Mouse (Mus musculus): Measurements from ENCODE around the gene Mical1. TPM values are rescaled to one million over a fixed set of nuclear protein-coding genes. Genes with fewer than 3 reads are reported as not detected.

Gene Mical1
- total and polyA plus RNA-seq, 3 experiments, result 1.3 to 15.7 TPM; not detected in 1

GRCm38 (mm10) chr10:41518508-41518980 lies 42.4 kb downstream of the Mical1 start (continued):
- TF ChIP-seq ELF1 (IDR thresholded peaks at IDR 0.05; ENCODE audit: low read depth, low read length), result no peak
- TF ChIP-seq ZNF384 (IDR thresholded peaks at IDR 0.05; ENCODE audit: low read depth, low read length), result peak; percentile 96
- TF ChIP-seq MYC (IDR thresholded peaks at IDR 0.05; ENCODE audit: low read depth, low read length), result peak; percentile 36; the same call in 1 of the 2 replicates
- TF ChIP-seq NRF1 (IDR thresholded peaks at IDR 0.05; ENCODE audit: insufficient read depth, low read depth, low read length, poor library complexity, severe bottlenecking), result no peak
- TF ChIP-seq CHD2 (IDR thresholded peaks at IDR 0.05; ENCODE audit: low read length), result no peak
- no peak; the same call in 1 of the 2 replicates for TF ChIP-seq TCF12 (IDR thresholded peaks at IDR 0.05; ENCODE audit: low read depth, low read length)
- peak; percentile 53 for TF ChIP-seq ZC3H11A (IDR thresholded peaks at IDR 0.05; ENCODE audit: low read depth, low read length)
- TF ChIP-seq HCFC1 (IDR thresholded peaks at IDR 0.05; ENCODE audit: low read depth, low read length), result no peak
- TF ChIP-seq MAZ (IDR thresholded peaks at IDR 0.05; ENCODE audit: low read depth, low read length), result no peak
- no peak for TF ChIP-seq GATA1 (IDR thresholded peaks at IDR 0.05; ENCODE audit: low read depth, low read length)

GRCm38 (mm10) chr10:41518981-41519618 lies 43.0 kb downstream of the Mical1 start, which contains the start of gene Cd164:
Gene Cd164, plus strand, starts transcription at chr10:41519414.
- Histone ChIP-seq H3K9me3 (replicated peaks; ENCODE audit: insufficient read depth, low read length) (no peaks in the 10 kb centered on the region), H3K4me1 (ENCODE audit: control insufficient read depth in 1 of 2, insufficient read depth in 2 of 2, low read length in 2 of 2) (peaks cover 10 to 19% of the 10 kb centered on the region in 2 experiments), H3K27ac (ENCODE audit: control insufficient read depth, low read depth, low read length) (peak within 1 kb of the TSS; percentile 93), H3K27me3 (ENCODE audit: control insufficient read depth in 1 of 2, insufficient read depth in 2 of 2, low read length in 2 of 2) (no peaks in the 10 kb centered on the region), H3K36me3 (ENCODE audit: control insufficient read depth in 1 of 2, insufficient read depth in 2 of 2, low read length in 2 of 2) (peaks cover 0 to 31% of the 10 kb centered on the region in 2 experiments; a peak in 2 of 4 replicates), H3K4me3 (ENCODE audit: control insufficient read depth in 1 of 2, insufficient read depth in 1 of 2, low read depth in 2 of 2, low read length in 2 of 2) (peak within 1 kb of the TSS; percentile 75 to 81), H3K79me2 (ENCODE audit: control insufficient read depth, insufficient read depth, low read length, poor library complexity) (peaks cover 28% of the 10 kb centered on the region), H3K9ac (ENCODE audit: control insufficient read depth, low read depth, low read length, poor library complexity, severe bottlenecking) (peak within 1 kb of the TSS; percentile 96)
- DNase-seq (ENCODE audit: low read depth, low spot score), result peak; percentile 94
- TF ChIP-seq CHD1 (IDR thresholded peaks at IDR 0.05; ENCODE audit: low read depth, low read length) (peak; percentile 99), JUND (IDR thresholded peaks at IDR 0.05; ENCODE audit: low read depth, low read length) (no peak), HCFC1 (IDR thresholded peaks at IDR 0.05; ENCODE audit: low read depth, low read length) (peak; percentile 75), TCF12 (IDR thresholded peaks at IDR 0.05; ENCODE audit: low read depth, low read length) (peak; percentile 54), CTCF (IDR thresholded peaks at IDR 0.05 in 2 of 3, conservative IDR thresholded peaks at IDR 0.05 in 1 of 3; ENCODE audit: control insufficient read depth in 1 of 3, insufficient read depth in 1 of 3, low read depth in 2 of 3, low read length in 3 of 3, poor library complexity in 1 of 3, severe bottlenecking in 1 of 3) (no peak), RAD21 (IDR thresholded peaks at IDR 0.05; ENCODE audit: low read depth, low read length) (no peak), SIN3A (IDR thresholded peaks at IDR 0.05; ENCODE audit: low read length) (peak; percentile 78; the same call in 1 of the 2 replicates), TBP (IDR thresholded peaks at IDR 0.05; ENCODE audit: low read depth, low read length) (peak; percentile 76), RCOR1 (IDR thresholded peaks at IDR 0.05; ENCODE audit: low read depth, low read length) (no peak), NELFE (IDR thresholded peaks at IDR 0.05; ENCODE audit: low read depth, low read length) (peak; percentile 94), MYC (IDR thresholded peaks at IDR 0.05; ENCODE audit: low read depth, low read length) (0 out of 2 replicates have a peak, but pooled peaks have one; percentile 12), MEF2A (IDR thresholded peaks at IDR 0.05; ENCODE audit: extremely low read depth, insufficient replicate concordance, low read depth, low read length, poor library complexity, severe bottlenecking) (no peak), UBTF (IDR thresholded peaks at IDR 0.05; ENCODE audit: borderline replicate concordance, insufficient read depth, low read depth, low read length) (no peak), ETS1 (IDR thresholded peaks at IDR 0.05; ENCODE audit: low read depth, low read length) (0 out of 2 replicates have a peak, but pooled peaks have one; percentile 21), POLR2AphosphoS2 (IDR thresholded peaks at IDR 0.05; ENCODE audit: low read length) (peak; percentile 91), TAL1 (IDR thresholded peaks at IDR 0.05; ENCODE audit: low read length) (no peak), GABPA (IDR thresholded peaks at IDR 0.05; ENCODE audit: low read depth, low read length) (no peak), BHLHE40 (IDR thresholded peaks at IDR 0.05; ENCODE audit: borderline replicate concordance, low read depth, low read length) (peak; percentile 79), ZNF384 (IDR thresholded peaks at IDR 0.05; ENCODE audit: low read depth, low read length) (no peak), ELF1 (IDR thresholded peaks at IDR 0.05; ENCODE audit: low read depth, low read length) (0 out of 2 replicates have a peak, but pooled peaks have one; percentile 13), MAFK (IDR thresholded peaks at IDR 0.05; ENCODE audit: borderline replicate concordance, low read depth, low read length) (no peak), GATA1 (IDR thresholded peaks at IDR 0.05; ENCODE audit: low read depth, low read length) (no peak), ZMIZ1 (IDR thresholded peaks at IDR 0.05; ENCODE audit: low read depth, low read length) (peak; percentile 94), EP300 (IDR thresholded peaks at IDR 0.05; ENCODE audit: low read depth in 1 of 2, low read length in 2 of 2) (no peak), MAX (IDR thresholded peaks at IDR 0.05; ENCODE audit: low read length) (peak; percentile 94), SMC3 (IDR thresholded peaks at IDR 0.05; ENCODE audit: low read depth, low read length) (no peak), POLR2A (IDR thresholded peaks at IDR 0.05; ENCODE audit: control insufficient read depth in 1 of 2, insufficient read depth in 1 of 2, low read depth in 1 of 2, low read length in 2 of 2, poor library complexity in 1 of 2) (peak; percentile 65 to 93), NRF1 (IDR thresholded peaks at IDR 0.05; ENCODE audit: insufficient read depth, low read depth, low read length, poor library complexity, severe bottlenecking) (0 out of 2 replicates have a peak, but pooled peaks have one; percentile 29), MYB (IDR thresholded peaks at IDR 0.05; ENCODE audit: low read depth, low read length) (no peak)
